Mouse (Mus musculus) embryonic stem cell, embryonic (primary cell): ENCODE data around the gene Ccm2.

ENCODE experiments used
- CTCF ChIA-PET, 4 experiments: fragments of 300-600 bp in 2 of 4; fragments of 350-600 bp in 2 of 4; sonication (Branson Sonifier 250); formaldehyde crosslinking; loops; one replicate each; lab custom pipeline; 2022; ENCODE audit warnings: inconsistent platforms in 2 of 4; lab: Charles Lee
- POLR2A ChIA-PET, 4 experiments: fragments of 300-600 bp in 2 of 4; fragments of 350-600 bp in 2 of 4; sonication (Branson Sonifier 250); formaldehyde crosslinking; loops; one replicate each; lab custom pipeline; 2022; ENCODE audit warnings: antibody characterized with exemption in 4 of 4, inconsistent platforms in 1 of 4; lab: Charles Lee

The Ccm2 gene

DNA sequence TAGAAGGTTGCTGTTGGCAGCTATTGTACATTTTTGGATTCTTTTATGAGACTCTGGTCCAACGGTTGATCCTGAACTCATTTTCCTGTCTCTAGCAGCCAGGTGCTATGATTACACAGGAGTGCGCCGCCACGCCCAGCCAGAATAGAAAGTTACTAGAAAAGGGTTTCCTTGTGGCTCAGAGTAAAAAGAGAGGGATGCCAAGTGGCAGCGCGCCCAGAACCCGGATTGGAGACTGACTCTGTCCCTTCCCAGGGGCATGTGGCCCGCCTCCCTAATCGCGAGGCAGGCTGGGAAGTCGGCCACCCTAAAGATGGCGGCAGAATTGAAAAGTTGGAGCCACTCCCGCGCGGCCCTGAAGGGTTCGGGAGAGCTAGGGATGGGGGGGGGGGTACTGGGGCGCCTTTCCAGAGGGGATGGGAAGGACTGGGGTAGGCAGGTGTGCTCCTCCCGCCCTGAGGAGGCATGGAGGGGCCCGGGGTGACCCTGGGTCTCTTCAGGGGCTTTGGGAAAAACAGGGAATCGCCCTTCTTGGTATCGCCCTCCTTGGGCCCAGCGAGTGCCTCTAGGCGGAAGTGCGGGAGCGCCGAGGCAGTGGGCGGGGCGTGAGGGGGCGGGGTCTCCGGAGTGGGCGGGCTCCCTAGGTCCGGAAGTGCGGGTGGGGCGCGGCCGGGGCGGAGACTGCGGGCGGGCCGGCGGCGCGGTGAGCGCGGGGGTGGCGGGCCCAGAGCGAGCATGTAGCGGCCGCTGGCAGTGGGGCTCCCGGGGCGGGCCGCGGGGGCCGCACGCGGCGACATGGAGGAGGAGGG is at the start of gene Ccm2:
TSS of gene Ccm2 (plus strand) at position 683 of the 809 bp plus-strand sequence.
- ChIA-PET CTCF (interaction anchor here in 3 of 4 experiments (0.7 to 2.5 kb wide), 3 partner anchors 12 to 88 kb away, joined by 4 to 12 read pairs (median 7); no protein-coding TSS in a partner anchor), POLR2A (interaction anchor here (0.5 to 20.4 kb wide), 44 partner anchors 7 to 1447 kb away, joined by 3 to 327 read pairs (median 4); partner anchors contain the start of genes Tbrg4 (in 2 of the 4), Ewsr1 (in 1 of the 4), H2afv (in 1 of the 4) and Myo1g (in 1 of the 4))

DNA sequence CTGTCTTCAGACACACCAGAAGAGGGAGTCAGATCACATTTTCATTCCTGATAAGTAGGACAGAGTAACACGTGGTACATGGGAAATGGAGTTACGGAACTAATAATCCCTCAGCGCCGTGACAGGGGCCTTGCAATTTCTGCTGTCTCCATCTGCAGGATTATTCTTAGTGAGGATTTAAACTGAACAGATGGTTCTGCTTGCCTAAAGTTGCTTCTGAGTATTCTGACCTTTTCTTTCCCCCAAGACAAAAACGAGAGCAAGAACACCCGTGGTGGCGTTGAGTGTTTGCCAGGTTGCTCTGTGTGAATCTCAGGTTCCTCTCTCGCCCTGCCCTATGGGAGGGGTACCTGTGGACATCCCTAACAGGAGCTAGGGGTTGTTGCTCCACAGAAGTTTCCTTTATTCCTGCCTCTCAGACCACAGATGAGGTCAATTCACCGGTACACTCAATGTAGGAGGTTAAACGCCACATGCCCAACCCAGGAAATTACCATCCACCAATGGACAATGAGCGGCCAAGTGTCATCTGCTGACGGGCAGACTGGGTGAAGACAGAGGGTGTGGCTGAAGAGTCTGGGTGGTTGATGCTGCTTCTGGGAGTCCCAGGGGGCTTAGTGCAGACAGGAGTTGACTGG is 49.3 kb upstream of the Ccm2 start:
- ChIA-PET POLR2A (interaction anchor here in 3 of 4 experiments (0.6 to 3.8 kb wide), 14 partner anchors 8 to 123 kb away, joined by 3 to 32 read pairs (median 4); partner anchors contain the start of gene Purb (in 1 of the 3)), CTCF (interaction anchor here in 2 of 4 experiments (0.6 to 1.5 kb wide), 3 partner anchors 20 to 97 kb away, joined by 3 to 4 read pairs (median 3); no protein-coding TSS in a partner anchor)

DNA sequence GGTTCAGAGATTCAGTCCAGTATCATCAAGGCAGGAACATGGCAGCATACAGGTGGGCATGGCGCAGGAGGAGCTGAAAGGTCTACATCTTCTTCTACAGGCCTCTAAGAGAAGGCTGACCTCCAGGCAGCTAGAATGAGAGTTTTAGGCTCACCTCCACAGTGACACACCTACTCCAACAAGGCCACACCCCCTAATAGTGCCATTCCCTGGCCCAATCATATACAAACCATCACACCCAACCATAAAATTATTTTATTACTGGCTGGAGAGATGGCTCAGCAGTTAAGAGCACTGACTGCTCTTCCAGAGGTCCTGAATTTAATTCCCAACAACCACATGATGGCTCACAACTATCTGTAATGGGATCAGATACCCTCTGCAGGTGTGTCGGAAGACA is 44.2 kb upstream of the Ccm2 start:
- ChIA-PET POLR2A (interaction anchor here in 3 of 4 experiments (0.6 to 1.6 kb wide), 4 partner anchors 14 to 26 kb away, joined by 3 to 9 read pairs (median 4); partner anchors contain the start of gene Myo1g (in 1 of the 3)), CTCF (interaction anchor here in 1 of 4 experiments (1.4 to 1.5 kb wide), 2 partner anchors 37 to 66 kb away, joined by 4 read pairs; no protein-coding TSS in a partner anchor)

DNA sequence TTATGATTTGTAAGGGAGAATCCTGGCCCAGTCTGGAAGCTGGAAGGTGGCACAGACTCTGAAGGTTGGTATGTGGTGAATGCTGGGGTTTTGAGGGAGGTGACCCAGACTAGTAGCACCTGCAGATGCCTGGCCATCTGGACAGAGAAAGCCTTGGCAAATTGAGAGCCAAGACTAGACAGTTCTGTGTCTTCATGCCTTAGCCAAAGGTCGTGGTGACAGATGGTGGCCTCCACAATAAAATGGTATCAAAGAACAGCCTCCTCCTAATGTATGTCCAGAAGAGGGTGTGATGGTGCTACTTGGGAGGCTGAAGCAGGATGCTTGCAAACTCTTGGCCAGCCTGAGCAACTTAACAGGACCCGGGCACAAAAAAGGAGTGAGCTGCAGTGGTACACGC is 42.5 kb upstream of the Ccm2 start:
- POLR2A ChIA-PET: interaction anchor here in 3 of 4 experiments (0.5 to 1.7 kb wide), 11 partner anchors 10 to 262 kb away, joined by 3 to 5 read pairs (median 3); no protein-coding TSS in a partner anchor
- CTCF ChIA-PET: interaction anchor here in 2 of 4 experiments (0.6 to 1.4 kb wide), 2 partner anchors 39 to 144 kb away, joined by 4 to 8 read pairs; no protein-coding TSS in a partner anchor

DNA sequence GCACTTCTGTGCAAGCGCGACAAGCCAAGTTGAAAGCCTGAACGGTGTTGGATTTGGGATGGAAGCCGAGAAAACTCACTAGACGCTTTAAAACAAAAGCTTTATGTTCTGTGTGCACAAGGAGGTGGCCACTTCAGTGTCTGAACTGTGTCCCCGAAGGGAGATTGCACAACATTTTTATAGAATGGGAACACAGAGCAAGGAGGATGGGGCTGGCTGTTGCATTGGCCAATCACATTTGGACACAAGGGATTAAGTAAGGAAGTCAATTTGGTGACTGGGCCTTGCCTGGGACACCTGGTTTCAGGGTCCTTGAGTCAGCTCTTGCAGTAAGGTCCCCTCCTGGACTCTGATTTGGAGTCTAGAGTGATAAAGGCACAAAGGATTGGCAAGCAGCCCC is 42.0 kb upstream of the Ccm2 start:
- ChIA-PET CTCF (interaction anchor here in 2 of 4 experiments (0.6 kb wide), 2 partner anchors 143 kb away, joined by 4 to 8 read pairs; no protein-coding TSS in a partner anchor), POLR2A (interaction anchor here in 3 of 4 experiments (0.5 to 1.7 kb wide), 15 partner anchors 10 to 263 kb away, joined by 3 to 5 read pairs (median 3); no protein-coding TSS in a partner anchor)

DNA sequence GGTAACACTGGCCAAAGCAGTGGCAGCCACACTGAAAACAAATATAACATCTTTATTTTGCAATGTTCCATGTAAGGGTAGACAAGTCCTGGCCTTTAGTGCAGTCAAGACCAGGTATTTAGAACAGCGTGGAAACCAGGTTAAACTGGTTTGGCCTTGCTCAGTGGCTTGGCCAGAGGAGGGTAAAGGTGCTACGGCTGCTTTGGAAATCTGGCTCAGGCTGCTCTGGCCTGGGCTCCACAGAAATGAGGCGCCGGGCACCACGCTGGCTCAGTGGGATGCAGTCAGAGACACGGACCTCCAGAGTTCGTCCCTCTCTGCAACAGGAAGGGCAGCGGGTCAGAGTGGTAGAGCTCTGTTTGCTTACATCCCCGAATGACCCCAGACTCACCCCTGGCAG is 40.2 kb upstream of the Ccm2 start:
- CTCF ChIA-PET: interaction anchor here in 3 of 4 experiments (0.6 kb wide), 3 partner anchors 14 to 129 kb away, joined by 3 to 5 read pairs (median 3); partner anchors contain the start of gene Myo1g (in 1 of the 3)
- POLR2A ChIA-PET: interaction anchor here in 1 of 4 experiments (1.0 to 2.5 kb wide), 3 partner anchors 12 to 20 kb away, joined by 4 to 13 read pairs (median 4); no protein-coding TSS in a partner anchor

DNA sequence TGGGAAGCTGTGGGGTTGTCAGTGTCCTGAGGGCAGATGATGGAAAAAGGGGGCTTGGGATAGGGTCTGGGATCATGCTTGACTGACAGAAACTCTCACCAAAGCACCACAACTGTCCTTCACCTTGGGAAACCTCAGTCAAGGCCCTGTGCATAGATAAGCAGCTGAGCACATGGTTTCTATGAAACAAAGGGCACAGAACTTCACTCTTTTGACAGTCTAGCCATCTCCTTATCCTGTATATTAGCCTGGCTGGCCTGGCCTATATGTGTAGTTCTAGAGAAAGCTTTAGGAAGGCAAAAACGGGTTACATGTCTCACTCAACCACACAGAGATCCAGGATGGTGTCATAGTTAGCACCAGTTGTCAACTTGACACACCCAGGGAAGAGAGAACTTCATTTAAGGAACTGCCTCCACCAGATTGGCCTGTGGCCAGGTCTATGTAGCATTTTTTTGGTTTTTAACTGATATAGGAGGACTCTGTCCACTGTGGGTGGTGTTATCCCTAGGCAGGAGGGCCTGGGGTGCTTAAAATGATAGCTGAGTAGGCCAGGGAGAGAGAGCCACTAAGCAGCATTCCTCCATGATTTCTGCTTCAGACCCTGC is 38.3 kb upstream of the Ccm2 start:
- CTCF ChIA-PET: interaction anchor here in 1 of 4 experiments (1.3 kb wide), 1 partner anchor 18 kb away, joined by 3 read pairs; no protein-coding TSS in a partner anchor
- POLR2A ChIA-PET: interaction anchor here in 1 of 4 experiments (0.5 to 2.5 kb wide), 8 partner anchors 10 to 114 kb away, joined by 3 to 13 read pairs (median 4); partner anchors contain the start of gene Ccm2

DNA sequence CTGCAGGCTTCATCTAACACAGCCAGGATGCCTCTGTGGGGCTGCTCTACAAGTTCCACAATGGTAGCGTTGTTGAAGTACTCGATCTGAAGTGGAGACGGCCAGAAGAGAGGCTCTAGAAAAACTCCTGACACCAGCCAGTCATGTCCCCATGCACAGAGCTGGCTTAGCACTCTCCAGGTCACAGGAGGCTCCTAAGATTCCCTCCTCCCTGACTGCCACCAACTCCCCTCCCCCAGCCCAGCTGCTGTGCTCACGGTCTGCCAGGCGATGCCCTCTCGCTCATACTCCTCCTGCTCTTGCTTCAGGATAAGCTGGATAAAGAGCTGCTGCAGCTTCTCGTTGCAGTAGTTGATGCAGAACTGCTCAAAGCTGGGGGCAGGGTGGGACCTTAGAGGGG is 31.9 kb upstream of the Ccm2 start:
- POLR2A ChIA-PET: interaction anchor here in 3 of 4 experiments (0.8 to 7.2 kb wide), 22 partner anchors 9 to 111 kb away, joined by 3 to 56 read pairs (median 5); partner anchors contain the start of genes Ccm2 (in 1 of the 3) and Tbrg4 (in 1 of the 3)
- CTCF ChIA-PET: interaction anchor here in 1 of 4 experiments (1.0 to 1.1 kb wide), 2 partner anchors 14 to 78 kb away, joined by 3 read pairs; no protein-coding TSS in a partner anchor

DNA sequence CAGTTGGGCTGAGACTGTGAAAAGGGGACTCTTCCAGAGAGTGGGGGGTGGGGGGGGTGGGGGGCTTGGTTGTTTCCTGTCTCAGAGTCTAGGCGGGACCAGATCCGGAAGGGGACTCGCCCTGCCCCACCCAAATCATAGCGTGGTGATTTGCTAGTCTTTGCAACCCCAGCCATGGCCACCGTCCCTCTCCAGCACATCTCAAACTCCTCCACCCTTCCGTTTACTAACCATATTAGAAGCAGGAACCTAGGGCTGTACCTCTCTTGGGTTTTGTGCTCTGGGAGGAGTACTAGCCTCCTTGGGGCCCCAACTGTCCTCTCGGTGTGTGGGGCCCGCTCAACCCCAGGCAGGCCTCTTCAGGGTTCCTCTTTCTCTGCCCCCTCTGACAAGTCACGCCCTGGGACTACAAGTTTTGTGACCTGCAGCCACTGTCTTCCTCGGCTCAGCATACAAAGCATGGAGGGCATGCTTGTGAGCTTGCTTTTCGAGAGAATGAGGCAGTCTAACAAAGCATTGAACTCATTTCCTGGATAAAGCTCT is 27.1 kb upstream of the Ccm2 start:
- CTCF ChIA-PET: interaction anchor here in 3 of 4 experiments (0.6 to 1.1 kb wide), 4 partner anchors 50 to 435 kb away, joined by 3 to 6 read pairs (median 4); no protein-coding TSS in a partner anchor

DNA sequence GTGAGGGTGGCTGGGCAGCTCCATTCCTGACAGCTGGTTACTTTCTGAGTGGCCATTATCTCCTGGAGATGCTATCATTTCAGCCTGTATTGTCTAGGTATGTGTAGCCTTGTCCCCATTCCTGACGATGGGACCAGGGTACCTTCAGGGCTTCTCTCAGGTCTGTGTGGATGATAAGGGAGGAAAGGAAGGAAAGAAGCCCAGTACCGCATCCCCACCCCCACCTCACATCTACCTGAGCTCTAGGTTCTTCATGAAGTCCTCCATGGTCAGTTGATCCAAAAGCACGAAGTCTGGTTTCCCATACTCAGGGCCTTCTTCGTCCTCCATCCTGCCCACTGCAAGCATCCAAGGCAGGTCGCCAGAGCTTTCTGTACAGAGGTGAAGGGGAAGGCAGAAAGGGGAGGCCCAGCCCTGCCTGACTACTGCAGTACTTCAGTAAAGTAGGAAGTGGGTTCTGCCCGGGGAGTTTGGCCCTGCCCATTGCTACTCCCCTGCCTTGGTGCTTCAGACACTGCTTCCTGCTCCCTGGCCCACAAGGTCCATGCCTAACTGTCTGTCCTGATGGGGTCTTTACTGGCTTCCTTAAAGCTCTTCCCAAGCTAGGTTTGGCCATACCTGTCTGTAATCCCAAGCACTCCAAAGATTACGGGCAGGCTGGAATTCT is 26.0 kb upstream of the Ccm2 start, which contains the start of gene Myo1g:
TSS of gene Myo1g (minus strand) at position 459 of the 667 bp plus-strand sequence.
- ChIA-PET POLR2A (interaction anchor here (0.6 to 11.9 kb wide), 32 partner anchors 8 to 473 kb away, joined by 3 to 316 read pairs (median 4); partner anchors contain the start of genes Ccm2 (in 1 of the 4), Purb (in 1 of the 4) and Tbrg4 (in 1 of the 4)), CTCF (interaction anchor here in 2 of 4 experiments (0.9 to 1.0 kb wide), 2 partner anchors 14 to 84 kb away, joined by 3 to 4 read pairs; no protein-coding TSS in a partner anchor)

More for the DNA sequence above, 27.1 kb upstream of the Ccm2 start:
- POLR2A ChIA-PET: interaction anchor here in 3 of 4 experiments (0.6 to 11.9 kb wide), 24 partner anchors 8 to 471 kb away, joined by 3 to 238 read pairs (median 4); partner anchors contain the start of genes Ccm2 (in 1 of the 3) and Purb (in 1 of the 3)

DNA sequence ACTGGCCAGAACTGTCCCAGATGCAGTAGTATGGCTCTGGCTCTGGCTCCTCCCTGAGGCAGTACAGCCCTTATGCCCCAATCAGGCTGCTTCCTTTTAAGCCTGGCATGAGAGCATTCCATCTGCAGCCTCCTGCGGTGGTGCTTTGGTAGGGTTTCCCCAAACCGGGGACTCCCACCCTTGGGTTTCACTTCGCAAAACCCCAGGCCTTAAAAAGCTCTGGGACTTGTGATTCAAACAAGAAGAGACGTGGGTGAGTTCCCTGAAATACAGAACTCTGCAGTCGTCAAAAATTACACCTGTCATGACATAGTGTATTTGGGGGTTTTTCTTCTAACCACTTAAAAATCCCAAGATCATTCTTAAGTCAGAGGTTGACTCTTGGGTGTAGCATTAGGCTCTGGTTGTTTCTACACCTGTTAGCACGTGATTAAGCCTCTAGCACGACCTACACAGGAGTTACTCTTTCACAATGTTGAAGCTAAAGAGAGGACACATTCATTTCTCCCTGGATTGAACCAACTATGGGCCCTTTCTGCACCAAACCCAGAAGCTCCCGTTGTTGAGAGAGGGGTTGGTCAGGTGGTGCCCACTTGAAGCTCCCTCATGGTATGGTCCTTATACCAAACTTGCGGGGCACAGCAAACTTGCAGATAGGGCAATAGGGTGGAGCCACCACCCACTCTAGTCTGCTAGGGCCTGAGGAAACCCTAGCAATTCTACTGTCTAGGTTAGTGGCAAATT is 23.7 kb upstream of the Ccm2 start:
- CTCF ChIA-PET: interaction anchor here (0.6 to 1.7 kb wide), 5 partner anchors 23 to 438 kb away, joined by 3 to 5 read pairs (median 3); no protein-coding TSS in a partner anchor
- POLR2A ChIA-PET: interaction anchor here (0.6 to 11.9 kb wide), 48 partner anchors 8 to 730 kb away, joined by 3 to 327 read pairs (median 4); partner anchors contain the start of genes Ccm2 (in 2 of the 4), H2afv (in 1 of the 4), Ppia (in 1 of the 4) and Purb (in 1 of the 4)

DNA sequence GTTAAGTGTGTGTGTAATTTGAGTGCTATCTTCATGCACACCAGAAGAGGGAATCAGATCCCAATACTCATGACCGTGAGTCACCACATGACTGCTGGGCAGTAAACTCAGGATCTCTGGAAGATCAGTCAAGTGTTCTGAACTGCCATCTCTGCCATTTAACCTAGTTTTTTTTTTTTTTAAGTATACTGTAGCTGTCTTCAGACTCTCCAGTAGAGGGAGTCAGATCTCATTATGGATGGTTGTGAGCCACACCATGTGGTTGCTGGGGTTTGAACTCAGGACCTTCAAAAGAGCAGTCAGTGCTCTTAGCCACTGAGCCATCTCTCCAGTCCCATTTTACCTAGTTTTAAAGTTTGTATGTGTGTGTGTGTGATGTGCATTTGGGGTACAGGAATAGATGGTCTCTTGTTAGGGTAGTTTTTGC is 23.0 kb upstream of the Ccm2 start:
- ChIA-PET POLR2A (interaction anchor here (0.6 to 11.9 kb wide), 68 partner anchors 9 to 621 kb away, joined by 3 to 327 read pairs (median 4); partner anchors contain the start of genes Tbrg4 (in 3 of the 4), Ccm2 (in 2 of the 4), H2afv (in 1 of the 4) and Ppia (in 1 of the 4)), CTCF (interaction anchor here in 2 of 4 experiments (0.6 to 1.7 kb wide), 6 partner anchors 30 to 128 kb away, joined by 3 to 8 read pairs (median 4); no protein-coding TSS in a partner anchor)

DNA sequence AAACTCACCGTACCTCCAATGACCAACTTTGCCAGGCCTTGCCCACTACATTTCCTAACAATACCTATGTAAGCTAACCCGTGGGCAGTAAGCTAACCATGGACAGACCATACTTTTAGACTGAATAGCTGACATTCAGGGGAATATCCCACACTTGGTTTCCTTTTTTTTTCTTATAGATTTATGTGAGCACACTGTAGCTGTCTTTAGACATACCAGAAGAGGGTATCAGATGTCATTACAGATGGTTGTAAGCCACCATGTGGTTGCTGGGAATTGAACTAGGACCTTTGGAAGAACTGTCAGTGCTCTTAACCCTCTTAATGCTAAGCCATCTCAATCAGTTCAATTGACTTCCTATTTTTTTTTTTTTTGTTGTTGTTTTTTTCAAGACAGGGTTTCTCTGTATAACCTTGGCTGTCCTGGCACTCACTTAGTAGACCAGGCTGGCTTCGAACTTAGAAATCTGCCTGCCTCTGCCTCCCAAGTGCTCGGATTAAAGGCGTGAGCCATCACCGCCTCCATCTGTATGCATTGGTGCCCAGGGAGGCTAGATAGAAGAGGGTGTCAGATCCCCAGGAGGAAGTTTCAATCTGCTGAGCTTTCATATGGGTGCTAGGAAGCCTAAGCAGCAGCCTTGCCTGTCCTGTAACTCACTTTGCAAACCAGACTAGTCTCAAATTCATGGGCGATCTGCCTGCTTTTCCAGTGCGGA is 22.4 kb upstream of the Ccm2 start:
- ChIA-PET POLR2A (interaction anchor here (0.6 to 11.9 kb wide), 66 partner anchors 9 to 622 kb away, joined by 3 to 327 read pairs (median 4); partner anchors contain the start of genes Tbrg4 (in 3 of the 4), Ccm2 (in 2 of the 4), Ppia (in 1 of the 4) and Purb (in 1 of the 4)), CTCF (interaction anchor here in 3 of 4 experiments (0.6 to 1.3 kb wide), 6 partner anchors 29 to 129 kb away, joined by 3 to 8 read pairs (median 4); no protein-coding TSS in a partner anchor)

DNA sequence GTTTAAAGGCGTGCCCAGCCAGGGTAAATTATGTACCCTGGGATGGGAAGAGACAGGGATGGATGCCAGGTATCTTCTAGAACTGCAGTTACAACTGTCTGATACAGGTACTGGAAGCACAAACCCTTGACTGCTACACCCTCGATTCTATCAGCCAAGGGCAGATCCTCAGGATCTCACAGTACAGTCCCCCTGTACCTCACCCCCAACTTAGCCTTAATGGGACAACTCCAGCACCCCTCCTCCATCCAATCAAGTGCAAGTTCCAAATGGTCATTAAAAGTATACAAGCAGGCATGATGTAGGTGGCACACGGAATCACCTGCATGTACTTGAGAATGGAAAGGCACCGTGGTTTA is 21.8 kb upstream of the Ccm2 start:
- POLR2A ChIA-PET: interaction anchor here (0.7 to 11.9 kb wide), 48 partner anchors 8 to 170 kb away, joined by 3 to 327 read pairs (median 5); partner anchors contain the start of genes Tbrg4 (in 3 of the 4), Ccm2 (in 2 of the 4), Purb (in 2 of the 4) and Ppia (in 1 of the 4)
- CTCF ChIA-PET: interaction anchor here in 2 of 4 experiments (1.0 to 1.1 kb wide), 2 partner anchors 50 to 88 kb away, joined by 3 read pairs; no protein-coding TSS in a partner anchor
